Comparison of ENCODE assay signal across 9 mouse cellular contexts in genomic region chr17:30196401-30197279, GRCm38 (mm10).
DNase-seq lines count a peak whose midpoint lies in the region; ATAC-seq and TF ChIP-seq lines count a peak whose summit lies in the region.
"Had no signal": no experiment of that assay in that cellular context is flagged by ENCODE, and none has a peak within 500 bp of the region (broad histone marks: within the 10 kb centered on the region; RNA-seq: fewer than 3 reads in every experiment).

No protein-coding gene starts in this region.

- no peak overlapping the region for H3K4me3 ChIP-seq in intestine, embryonic 16.5 days (ENCODE audit: low read length)
- H3K4me3 ChIP-seq in intestine, postnatal 0 days (ENCODE audit: low read depth, low read length) = no peak overlapping the region
- no peak overlapping the region for H3K4me3 ChIP-seq in heart, embryonic 13.5 days
- H3K4me3 ChIP-seq in limb, embryonic 14.5 days (replicated peaks; ENCODE audit: low read length) = no peak overlapping the region

- peaks cover 31% of the 10 kb centered on the region for H3K4me1 ChIP-seq in intestine, embryonic 16.5 days (ENCODE audit: control insufficient read depth, insufficient read depth, low read length)
- no peaks in the 10 kb centered on the region for H3K4me1 ChIP-seq in intestine, postnatal 0 days (replicated peaks; ENCODE audit: control insufficient read depth, insufficient read depth, low read length)
- peaks cover 99% of the 10 kb centered on the region for H3K4me1 ChIP-seq in heart, embryonic 13.5 days
- peaks cover 43% of the 10 kb centered on the region for H3K4me1 ChIP-seq in limb, embryonic 14.5 days (ENCODE audit: control insufficient read depth, insufficient read depth, low read length)

- H3K36me3 ChIP-seq in intestine, embryonic 16.5 days (ENCODE audit: control insufficient read depth, insufficient read depth, low read length) = no peaks in the 10 kb centered on the region
- peaks cover 31% of the 10 kb centered on the region; the same call in 1 of the 2 replicates for H3K36me3 ChIP-seq in intestine, postnatal 0 days (ENCODE audit: control insufficient read depth, insufficient read depth)
- H3K36me3 ChIP-seq in heart, embryonic 13.5 days = peaks cover 18% of the 10 kb centered on the region
- H3K36me3 ChIP-seq in limb, embryonic 14.5 days (ENCODE audit: control insufficient read depth, insufficient read depth, low read length) = peaks cover 8% of the 10 kb centered on the region; the same call in 1 of the 2 replicates

- no peaks in the 10 kb centered on the region for H3K9me3 ChIP-seq in intestine, embryonic 16.5 days (ENCODE audit: control insufficient read depth, low read length)
- H3K9me3 ChIP-seq in intestine, postnatal 0 days (ENCODE audit: control insufficient read depth) = no peaks in the 10 kb centered on the region
- no peaks in the 10 kb centered on the region for H3K9me3 ChIP-seq in heart, embryonic 13.5 days
- H3K9me3 ChIP-seq in limb, embryonic 14.5 days (ENCODE audit: control insufficient read depth, low read length) = no peaks in the 10 kb centered on the region

- no peak for TF ChIP-seq POLR2A in limb, embryonic 14.5 days (IDR thresholded peaks at IDR 0.05; ENCODE audit: borderline replicate concordance, extremely low read depth, insufficient read depth, insufficient read length)

- intact Hi-C loops in gastrocnemius, postnatal 14 days (cut with DNase I; ENCODE audit: low total_unique reads) = no loop called here

- H3K27ac ChIP-seq in intestine, embryonic 16.5 days (ENCODE audit: low read length) = 0 out of 2 replicates have a peak overlapping the region, but pooled peaks have one; percentile 33
- no peak overlapping the region; the same call in 1 of the 2 replicates for H3K27ac ChIP-seq in intestine, postnatal 0 days (ENCODE audit: low read depth, low read length)
- H3K27ac ChIP-seq in heart, embryonic 13.5 days (replicated peaks) = peak overlapping the region; percentile 95
- peak overlapping the region; percentile 58; the same call in 1 of the 2 replicates for H3K27ac ChIP-seq in limb, embryonic 14.5 days (replicated peaks; ENCODE audit: low read depth, low read length)

- WGBS in intestine, embryonic 16.5 days = 77% methylated on average over 17 of the region's 17 CpGs
- 77% methylated on average over 17 of the region's 17 CpGs for WGBS in intestine, postnatal 0 days
- 49% methylated on average over 17 of the region's 17 CpGs for WGBS in heart, embryonic 13.5 days
- 68% methylated on average over 17 of the region's 17 CpGs for WGBS in limb, embryonic 14.5 days

- H3K9ac ChIP-seq in intestine, embryonic 16.5 days (ENCODE audit: low read depth, low read length) = no peak overlapping the region
- no peak overlapping the region for H3K9ac ChIP-seq in intestine, postnatal 0 days (ENCODE audit: low read depth, low read length)
- peak overlapping the region; percentile 71 for H3K9ac ChIP-seq in heart, embryonic 13.5 days
- 0 out of 2 replicates have a peak overlapping the region, but pooled peaks have one; percentile 12 for H3K9ac ChIP-seq in limb, embryonic 14.5 days (ENCODE audit: low read depth, low read length, severe bottlenecking)

- no peak overlapping the region for H3K4me2 ChIP-seq in intestine, embryonic 16.5 days (ENCODE audit: low read depth, low read length)
- H3K4me2 ChIP-seq in intestine, postnatal 0 days (replicated peaks; ENCODE audit: low read depth) = no peak overlapping the region
- peak overlapping the region; percentile 49 for H3K4me2 ChIP-seq in heart, embryonic 13.5 days
- H3K4me2 ChIP-seq in limb, embryonic 14.5 days (replicated peaks; ENCODE audit: low read depth, low read length, severe bottlenecking) = no peak overlapping the region

- DNase-seq in CD4-positive helper T cell, adult 2 months (ENCODE audit: low read depth, low spot score) = peak; percentile 44
- peak; percentile 2 to 7 for DNase-seq in adrenal gland, postnatal 4 days (ENCODE audit: low spot score in 2 of 2)
- peak; percentile 54 for DNase-seq in limb, embryonic 14.5 days (ENCODE audit: low spot score)
- peak; percentile 64 to 72 for DNase-seq in right cerebral cortex, adult 2 months (ENCODE audit: low spot score in 2 of 2)
- no peak for DNase-seq in gastrocnemius, postnatal 14 days

- no peak for ATAC-seq in intestine, embryonic 16.5 days
- no peak for ATAC-seq in intestine, postnatal 0 days
- peak; percentile 23; the same call in 1 of the 2 replicates for ATAC-seq in heart, embryonic 13.5 days (ENCODE audit: extremely low read depth, insufficient number of reproducible peaks, low FRiP score, low TSS enrichment)
- no peak for ATAC-seq in limb, embryonic 14.5 days (ENCODE audit: low FRiP score, low read depth)
- ATAC-seq: Patski had no signal

- no peak for TF ChIP-seq CTCF in intestine, postnatal 0 days (IDR thresholded peaks at IDR 0.05; ENCODE audit: low read depth)

- no peaks in the 10 kb centered on the region for H3K27me3 ChIP-seq in intestine, embryonic 16.5 days (replicated peaks; ENCODE audit: control insufficient read depth, insufficient read depth, low read length)
- no peaks in the 10 kb centered on the region for H3K27me3 ChIP-seq in intestine, postnatal 0 days (replicated peaks; ENCODE audit: control insufficient read depth, insufficient read depth, low read length)
- no peaks in the 10 kb centered on the region for H3K27me3 ChIP-seq in heart, embryonic 13.5 days (replicated peaks)
- no peaks in the 10 kb centered on the region for H3K27me3 ChIP-seq in limb, embryonic 14.5 days (ENCODE audit: control insufficient read depth, insufficient read depth, low read length)
- H3K27me3 ChIP-seq: Patski had no signal

Comparison
In these comparisons a context has a peak if more than half of its experiments do, and no peak if none do; other contexts are left out.
1. H3K9ac ChIP-seq: peak in heart, embryonic 13.5 days (single experiment) and limb, embryonic 14.5 days (single experiment); none in intestine, embryonic 16.5 days (single experiment) and intestine, postnatal 0 days (single experiment).